Mouse (Mus musculus): ENCODE measurements around the gene Srrd.

GRCm38 (mm10) chr5:112355910-112356309, 13.1 kb upstream of the Srrd start, which contains the start of gene Gm6583:
- TF ChIP-seq POLR2A (IDR thresholded peaks at IDR 0.05; ENCODE audit: control insufficient read depth, low read depth, low read length) (no peak; the same call in 1 of the 2 replicates), CTCF (IDR thresholded peaks at IDR 0.05; ENCODE audit: control insufficient read depth, insufficient read depth, insufficient replicate concordance, low read depth, low read length) (no peak)

All from testis, adult 2 months (tissue).